In genomic region chr14:54197740-54198139, GRCm38 (mm10) we compare ENCODE assay signal across 13 mouse cellular contexts.
"Had no signal": no experiment of that assay in that cellular context is flagged by ENCODE, and none has a peak within 500 bp of the region (broad histone marks: within the 10 kb centered on the region; RNA-seq: fewer than 3 reads in every experiment).

No protein-coding gene starts in this region.

- H3K4me1 ChIP-seq: liver, embryonic 13.5 days; megakaryocyte, embryonic 14.5 days had no signal

- H3K4me3 ChIP-seq: liver, embryonic 13.5 days; megakaryocyte, embryonic 14.5 days; midbrain, embryonic 15.5 days; stomach, embryonic 15.5 days had no signal

- H3K9ac ChIP-seq: liver, embryonic 13.5 days; liver, postnatal 0 days; midbrain, embryonic 15.5 days; stomach, embryonic 15.5 days had no signal

- DNase-seq: kidney, adult 8-10 months; kidney, postnatal 25 days; left cerebral cortex, postnatal 4 days; liver, embryonic 13.5 days; liver, postnatal 0 days; right cerebral cortex, adult 18-20 months; thymus, postnatal 4 days had no signal

- H3K27ac ChIP-seq: liver, embryonic 13.5 days; macrophage; midbrain, embryonic 15.5 days; stomach, embryonic 15.5 days had no signal

- H3K4me2 ChIP-seq: liver, embryonic 13.5 days; midbrain, embryonic 11.5 days; midbrain, embryonic 15.5 days; stomach, embryonic 15.5 days had no signal

- H3K27me3 ChIP-seq: midbrain, embryonic 15.5 days; stomach, embryonic 15.5 days had no signal

- H3K9me3 ChIP-seq: liver, embryonic 13.5 days; megakaryocyte, embryonic 14.5 days; midbrain, embryonic 15.5 days; stomach, embryonic 15.5 days had no signal

- ATAC-seq: intestine, postnatal 0 days; liver, postnatal 0 days; midbrain, embryonic 15.5 days had no signal

- H3K36me3 ChIP-seq: liver, embryonic 13.5 days; midbrain, embryonic 15.5 days; stomach, embryonic 15.5 days had no signal
